In genomic region chr6:3498162-3498848, GRCm38 (mm10) we compare ENCODE assay signal across 7 mouse cellular contexts. TPM values are rescaled to one million over a fixed set of nuclear protein-coding genes. Genes with fewer than 3 reads are reported as not detected.
A peak's percentile ranks its signal among the peaks of the same experiment; 100 is the strongest.
DNase-seq lines count a peak whose midpoint lies in the region; ATAC-seq lines count a peak whose summit lies in the region.

TSS of gene Hepacam2 (minus strand) at chr6:3498298.
TSS of gene Vps50 (plus strand) at chr6:3498382.

- peak within 1 kb of the TSS; percentile 67 for H3K4me3 ChIP-seq in intestine, embryonic 15.5 days (replicated peaks)
- peak within 1 kb of the TSS; percentile 80 for H3K4me3 ChIP-seq in midbrain, embryonic 10.5 days

- no peaks in the 10 kb centered on the region for H3K36me3 ChIP-seq in intestine, embryonic 15.5 days
- no peaks in the 10 kb centered on the region for H3K36me3 ChIP-seq in midbrain, embryonic 10.5 days

- H3K27me3 ChIP-seq in intestine, embryonic 15.5 days (replicated peaks) = no peaks in the 10 kb centered on the region
- no peaks in the 10 kb centered on the region for H3K27me3 ChIP-seq in midbrain, embryonic 10.5 days (ENCODE audit: low read depth, poor library complexity, severe bottlenecking)

- peak; percentile 92 for DNase-seq in adrenal gland, adult 2 months
- DNase-seq in embryo, embryonic 11.5 days (ENCODE audit: low read depth, low spot score) = peak; percentile 83
- peak; percentile 58 to 83 for DNase-seq in gastrocnemius, postnatal 36 days
- DNase-seq in left cerebral cortex, postnatal 25 days (ENCODE audit: low spot score in 2 of 2) = peak; percentile 91 to 97
- peak; percentile 83 for DNase-seq in midbrain, embryonic 10.5 days (ENCODE audit: low spot score)
- peak; percentile 80 for DNase-seq in right cerebral cortex, postnatal 4 days

- H3K27ac ChIP-seq in intestine, embryonic 15.5 days = no peak within 1 kb of the TSS
- peak within 1 kb of the TSS; percentile 82 for H3K27ac ChIP-seq in midbrain, embryonic 10.5 days (replicated peaks)

- no peaks in the 10 kb centered on the region for H3K9me3 ChIP-seq in intestine, embryonic 15.5 days
- H3K9me3 ChIP-seq in midbrain, embryonic 10.5 days (replicated peaks) = no peaks in the 10 kb centered on the region

- intact Hi-C loops in gastrocnemius, postnatal 36 days (cut with DNase I) = no loop called here
- intact Hi-C loops in left cerebral cortex, postnatal 25 days (cut with DNase I) = loop anchor here (5.0 kb wide), 1 partner anchor 589 kb away; the partner anchor contains the start of gene Bet1

- under 1% methylated on average over 28 of the region's 28 CpGs for WGBS in intestine, embryonic 15.5 days
- 1% methylated on average over 28 of the region's 28 CpGs for WGBS in midbrain, embryonic 10.5 days

- peak within 1 kb of the TSS; percentile 78 for H3K4me2 ChIP-seq in intestine, embryonic 15.5 days (replicated peaks)

- ATAC-seq in intestine, embryonic 15.5 days = peak; percentile 99

- no peaks in the 10 kb centered on the region for H3K4me1 ChIP-seq in intestine, embryonic 15.5 days (replicated peaks)
- peaks cover 17% of the 10 kb centered on the region for H3K4me1 ChIP-seq in midbrain, embryonic 10.5 days

- H3K9ac ChIP-seq in intestine, embryonic 15.5 days = peak within 1 kb of the TSS; percentile 55

RNA-seq across cellular contexts. Expression of gene Hepacam2, which starts in this region (rescaled TPM):
- under 1 TPM; 0.31 to 0.55 TPM for total RNA-seq in adrenal gland, adult 2 months (2021)
- 0.27 and 0.32 TPM in 2 replicates for polyA plus RNA-seq in adrenal gland, adult 2 months (2012; rRNA removed)
- not detected for total RNA-seq in gastrocnemius, postnatal 36 days (2021)
- 16.6 and 17.0 TPM in 2 replicates for polyA plus RNA-seq in intestine, embryonic 15.5 days (2015; fragmentation: Nextera tagmentation; extraction: Ambion mirVana)
- under 1 TPM; 0.21 to 0.87 TPM for total RNA-seq in left cerebral cortex, postnatal 25 days (2021)
- 1.7 and 2.4 TPM in 2 replicates for polyA plus RNA-seq in midbrain, embryonic 10.5 days (2016; fragmentation: Nextera tagmentation; extraction: Ambion mirVana)

RNA-seq across cellular contexts. Expression of gene Vps50, which starts in this region (rescaled TPM):
- total RNA-seq in adrenal gland, adult 2 months (2021) = 10 to 100 TPM; 17.7 to 24.2 TPM
- polyA plus RNA-seq in adrenal gland, adult 2 months (2012; rRNA removed) = 0.66 and 0.98 TPM in 2 replicates
- 10 to 100 TPM; 16.3 to 17.8 TPM for total RNA-seq in gastrocnemius, postnatal 36 days (2021)
- polyA plus RNA-seq in intestine, embryonic 15.5 days (2015; fragmentation: Nextera tagmentation; extraction: Ambion mirVana) = 28.4 and 30.8 TPM in 2 replicates
- 10 to 100 TPM; 55.4 to 58.3 TPM for total RNA-seq in left cerebral cortex, postnatal 25 days (2021)
- 36.9 and 41.0 TPM in 2 replicates for polyA plus RNA-seq in midbrain, embryonic 10.5 days (2016; fragmentation: Nextera tagmentation; extraction: Ambion mirVana)

Comparison
In these comparisons a context has a peak if more than half of its experiments do, and no peak if none do; other contexts are left out.
1. RNA of gene Vps50 (polyA plus RNA-seq): 36.9 to 41.0 TPM in midbrain, embryonic 10.5 days and 28.4 to 30.8 TPM in intestine, embryonic 15.5 days; 0.66 to 0.98 TPM in adrenal gland, adult 2 months; every median in the first group is over 10 times any median in the second.
2. Peak in every context shown above with its lines, with median percentiles within 50 percentile points of each other: DNase-seq.